Mouse (Mus musculus) megakaryocyte-erythroid progenitor cell, adult 5 weeks (primary cell): ENCODE measurements around the gene Zmat3. TPM values are rescaled to one million over a fixed set of nuclear protein-coding genes. Genes with fewer than 3 reads are reported as not detected.

ENCODE experiments used
- polyA plus RNA-seq: library from polyadenylated mRNA; stranded (reverse); fragments of >175 nt; gene quantifications from 2 replicates; pipeline ENCODE4 v1.2.3, GENCODE M21; 2012

Zmat3 gene
- polyA plus RNA-seq, result 0.75 and 1.3 TPM in 2 replicates

GRCm38 (mm10) chr3:32365546-32366245 is at the start of gene Zmat3:
Gene Zmat3 (minus strand): TSS chr3:32366014.

GRCm38 (mm10) chr3:32397461-32398174 is 31.8 kb upstream of the Zmat3 start, which contains the start of gene Pik3ca:
Gene Pik3ca (plus strand): TSS chr3:32397671.

Other genes starting within 250 kb of the Zmat3 start
- 2.2 and 2.3 TPM in 2 replicates for gene Pik3ca, start 31.7 kb upstream of the Zmat3 start, polyA plus RNA-seq
- gene Kcnmb3, start 126.2 kb upstream of the Zmat3 start, polyA plus RNA-seq, result not detected in 2 replicates
- 4.0 and 5.2 TPM in 2 replicates for gene Zfp639, start 144.2 kb upstream of the Zmat3 start, polyA plus RNA-seq
- gene Mfn1, start 163.5 kb upstream of the Zmat3 start, polyA plus RNA-seq, result 4.1 and 6.7 TPM in 2 replicates